Mouse (Mus musculus) C2C12 (cell line): ENCODE data around the gene Evpl. TPM values are rescaled to one million over a fixed set of nuclear protein-coding genes. Genes with fewer than 3 reads are reported as not detected.

ENCODE experiments used
- H3K27me3 ChIP-seq: one replicate; pipeline ENCODE4 v1.6.1; 2011; ENCODE audit not compliant: control insufficient read depth, insufficient read depth, insufficient read length
- H3K36me3 ChIP-seq: one replicate; pipeline ENCODE4 v1.6.1; 2011; ENCODE audit not compliant: control insufficient read depth, insufficient read depth
- H3K4me3 ChIP-seq: one replicate; pipeline ENCODE4 v1.5.1; 2011; ENCODE audit warnings: mild to moderate bottlenecking, control low read depth; ENCODE audit not compliant: poor library complexity, insufficient read depth, severe bottlenecking
- H3K79me2 ChIP-seq: one replicate; pipeline ENCODE4 v1.6.1; 2011; ENCODE audit not compliant: control insufficient read depth, insufficient read depth
- H3K79me3 ChIP-seq: one replicate; pipeline ENCODE4 v1.6.1; 2011; ENCODE audit warnings: low read depth, control low read depth
- H3ac ChIP-seq: one replicate; pipeline ENCODE3; 2011; ENCODE audit warnings: low read depth; ENCODE audit not compliant: control insufficient read depth, insufficient read length
- CEBPB ChIP-seq: IDR thresholded peaks from one replicate; pipeline ENCODE4 v1.6.1; 2011; ENCODE audit warnings: low read depth, mild to moderate bottlenecking, control low read depth, moderate library complexity
- CTCF ChIP-seq: IDR thresholded peaks from one replicate; pipeline ENCODE4 v1.5.1; 2011; ENCODE audit not compliant: control insufficient read depth, insufficient read depth, insufficient read length
- FOSL1 ChIP-seq: IDR thresholded peaks from one replicate; pipeline ENCODE4 v1.8.0; 2011; ENCODE audit warnings: mild to moderate bottlenecking, low read length; ENCODE audit not compliant: poor library complexity, insufficient read depth, severe bottlenecking
- MAX ChIP-seq: IDR thresholded peaks from one replicate; pipeline ENCODE4 v1.6.1; 2011; ENCODE audit warnings: mild to moderate bottlenecking, control low read depth
- MYOD1 ChIP-seq: IDR thresholded peaks from one replicate; pipeline ENCODE4 v1.6.1; 2011; ENCODE audit warnings: low read depth; ENCODE audit not compliant: control insufficient read depth, insufficient read length
- MYOG ChIP-seq: IDR thresholded peaks from one replicate; pipeline ENCODE4 v1.6.1; 2011; ENCODE audit not compliant: control insufficient read depth, insufficient read length; ENCODE audit errors: extremely low read depth
- USF1 ChIP-seq: IDR thresholded peaks from one replicate; pipeline ENCODE4 v1.6.1; 2011; ENCODE audit warnings: low read depth, mild to moderate bottlenecking, control low read depth, moderate library complexity
- polyA plus RNA-seq: library from polyadenylated mRNA; unstranded; fragments of >200 nt; fragmentation: generic; extraction: Trizol; gene quantifications from one replicate; pipeline ENCODE4 v1.2.1, GENCODE M21; 2012; ENCODE audit warnings: missing spikeins

Evpl gene
- polyA plus RNA-seq, 1 experiment: 0.13 TPM

- Histone ChIP-seq H3ac (no peak overlapping the region), H3K27me3 (no peaks in the 10 kb centered on the region), H3K79me2 (peaks cover 8% of the 10 kb centered on the region), H3K4me3 (no peak overlapping the region), H3K79me3 (no peaks in the 10 kb centered on the region), H3K36me3 (peaks cover 65% of the 10 kb centered on the region)
- TF ChIP-seq CEBPB (no peak), MYOD1 (no peak), MAX (no peak), USF1 (no peak), MYOG (no peak), CTCF (no peak), FOSL1 (no peak)
Observed at GRCm38 (mm10) chr11:116178411-116179121, 59.3 kb downstream of the Evpl start.

DNA sequence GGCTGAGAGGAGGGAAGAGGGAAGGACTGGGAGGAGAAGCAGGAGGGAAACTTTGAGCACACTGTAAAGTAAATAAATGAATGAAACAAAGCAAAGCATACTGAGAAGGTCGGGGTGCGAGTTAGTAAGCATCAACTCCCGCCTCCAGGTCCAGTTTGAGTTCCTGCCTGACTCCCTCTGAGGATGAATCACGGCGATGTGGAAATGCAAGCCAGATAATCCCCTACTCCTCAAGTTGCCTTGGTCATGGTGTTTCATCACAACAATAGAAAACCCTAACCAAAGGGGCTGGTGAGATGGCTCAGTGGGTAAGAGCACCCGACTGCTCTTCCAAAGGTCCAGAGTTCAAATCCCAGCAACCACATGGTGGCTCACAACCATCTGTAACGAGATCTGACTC, 61.9 kb downstream of the Evpl start:
- no peaks in the 10 kb centered on the region for H3K79me2 ChIP-seq
- H3K4me3 ChIP-seq: no peak overlapping the region
- H3K36me3 ChIP-seq: peaks cover 71% of the 10 kb centered on the region
- no peaks in the 10 kb centered on the region for H3K27me3 ChIP-seq
- H3ac ChIP-seq: no peak overlapping the region
- TF ChIP-seq MAX: no peak
- TF ChIP-seq CEBPB: no peak
- TF ChIP-seq FOSL1: no peak
- TF ChIP-seq USF1: no peak
- TF ChIP-seq CTCF: no peak
- TF ChIP-seq MYOD1: no peak
- TF ChIP-seq MYOG: no peak
- no peaks in the 10 kb centered on the region for H3K79me3 ChIP-seq

DNA sequence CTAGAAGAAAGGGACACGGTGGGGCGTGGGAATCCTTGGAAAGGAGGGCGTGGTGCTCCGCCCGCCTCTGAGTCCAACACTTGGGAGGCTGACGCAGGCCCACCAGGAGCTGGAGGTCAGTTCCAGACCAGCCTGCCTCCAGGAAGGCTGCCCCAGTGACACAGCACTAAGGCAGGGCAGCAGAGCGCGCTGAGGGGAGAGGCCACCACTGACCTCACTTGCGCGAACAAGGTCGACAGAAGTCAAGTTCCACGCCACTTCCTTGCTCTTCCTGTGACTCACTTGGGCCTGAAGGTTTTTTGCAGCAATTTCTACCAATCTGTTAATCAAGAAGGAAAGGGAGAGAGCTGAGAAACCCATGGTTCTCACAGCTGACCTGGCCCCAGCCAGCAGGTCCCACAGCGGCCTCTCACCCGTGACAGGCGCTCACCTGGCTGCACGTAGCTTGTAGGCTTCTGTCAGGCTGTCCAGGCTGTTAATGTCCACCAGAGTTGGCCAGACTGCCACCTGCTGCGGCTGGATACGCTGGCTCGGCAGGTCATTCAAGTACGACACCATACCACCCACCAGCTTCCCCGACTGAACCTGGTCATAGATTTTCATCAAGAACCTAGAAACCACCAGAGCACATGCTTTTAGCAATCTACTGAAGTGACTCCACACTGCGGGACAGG, 63.0 kb downstream of the Evpl start:
- Histone ChIP-seq H3ac (no peak overlapping the region), H3K79me3 (no peaks in the 10 kb centered on the region), H3K27me3 (no peaks in the 10 kb centered on the region), H3K36me3 (peaks cover 65% of the 10 kb centered on the region), H3K79me2 (no peaks in the 10 kb centered on the region), H3K4me3 (no peak overlapping the region)
- no peak for TF ChIP-seq CTCF
- TF ChIP-seq CEBPB: no peak
- no peak for TF ChIP-seq USF1
- no peak for TF ChIP-seq MYOG
- TF ChIP-seq FOSL1: no peak
- no peak for TF ChIP-seq MYOD1
- TF ChIP-seq MAX: no peak

GRCm38 (mm10) chr11:116171959-116172358, 65.9 kb downstream of the Evpl start:
- H3K27me3 ChIP-seq: no peaks in the 10 kb centered on the region
- no peak for TF ChIP-seq CTCF
- TF ChIP-seq FOSL1: no peak
- TF ChIP-seq USF1: no peak
- no peak for TF ChIP-seq MYOG
- TF ChIP-seq MAX: no peak
- TF ChIP-seq CEBPB: no peak
- TF ChIP-seq MYOD1: no peak
- H3K36me3 ChIP-seq: peaks cover 46% of the 10 kb centered on the region
- H3K79me2 ChIP-seq: peaks cover 9% of the 10 kb centered on the region
- no peaks in the 10 kb centered on the region for H3K79me3 ChIP-seq
- no peak overlapping the region for H3K4me3 ChIP-seq
- H3ac ChIP-seq: no peak overlapping the region

Other genes starting within 250 kb of the Evpl start
- gene Galk1, start 225.4 kb downstream of the Evpl start, polyA plus RNA-seq: 150 TPM
- 633 TPM for gene H3f3b, start 210.1 kb downstream of the Evpl start, polyA plus RNA-seq
- gene Unk, start 207.8 kb downstream of the Evpl start, polyA plus RNA-seq: 14.5 TPM
- gene Unc13d, start 160.1 kb downstream of the Evpl start, polyA plus RNA-seq: 0.43 TPM
- 87.6 TPM for gene Wbp2, start 151.1 kb downstream of the Evpl start, polyA plus RNA-seq
- gene Trim47, start 110.9 kb downstream of the Evpl start, polyA plus RNA-seq: 95.4 TPM
- 2.7 TPM for gene Trim65, start 106.9 kb downstream of the Evpl start, polyA plus RNA-seq
- gene Mrpl38, start 99.2 kb downstream of the Evpl start, polyA plus RNA-seq: 121 TPM
- gene Fbf1, start 69.9 kb downstream of the Evpl start, polyA plus RNA-seq: 46.9 TPM
- 48.8 TPM for gene Ten1, start 39.2 kb downstream of the Evpl start, polyA plus RNA-seq
- 22.4 TPM for gene Acox1, start 39.0 kb downstream of the Evpl start, polyA plus RNA-seq
- gene Srp68, start 36.1 kb upstream of the Evpl start, polyA plus RNA-seq: 81.9 TPM
- 0.85 TPM for gene Galr2, start 42.9 kb upstream of the Evpl start, polyA plus RNA-seq
- 31.5 TPM for gene Exoc7, start 69.2 kb upstream of the Evpl start, polyA plus RNA-seq
- gene Foxj1, start 97.3 kb upstream of the Evpl start, polyA plus RNA-seq: 0.14 TPM
- gene Rnf157, start 175.0 kb upstream of the Evpl start, polyA plus RNA-seq: 13.2 TPM
- 126 TPM for gene Ubald2, start 196.0 kb upstream of the Evpl start, polyA plus RNA-seq
- gene Qrich2, start 228.2 kb upstream of the Evpl start, polyA plus RNA-seq: 0.04 TPM